Mouse (Mus musculus): ENCODE data around the gene Gfpt2.
"Not testable (repeated sequence)": the region's sequence is repeated elsewhere in the genome, so short reads cannot be mapped to it uniquely, and the experiment has no call there.

Gfpt2 gene

DNA sequence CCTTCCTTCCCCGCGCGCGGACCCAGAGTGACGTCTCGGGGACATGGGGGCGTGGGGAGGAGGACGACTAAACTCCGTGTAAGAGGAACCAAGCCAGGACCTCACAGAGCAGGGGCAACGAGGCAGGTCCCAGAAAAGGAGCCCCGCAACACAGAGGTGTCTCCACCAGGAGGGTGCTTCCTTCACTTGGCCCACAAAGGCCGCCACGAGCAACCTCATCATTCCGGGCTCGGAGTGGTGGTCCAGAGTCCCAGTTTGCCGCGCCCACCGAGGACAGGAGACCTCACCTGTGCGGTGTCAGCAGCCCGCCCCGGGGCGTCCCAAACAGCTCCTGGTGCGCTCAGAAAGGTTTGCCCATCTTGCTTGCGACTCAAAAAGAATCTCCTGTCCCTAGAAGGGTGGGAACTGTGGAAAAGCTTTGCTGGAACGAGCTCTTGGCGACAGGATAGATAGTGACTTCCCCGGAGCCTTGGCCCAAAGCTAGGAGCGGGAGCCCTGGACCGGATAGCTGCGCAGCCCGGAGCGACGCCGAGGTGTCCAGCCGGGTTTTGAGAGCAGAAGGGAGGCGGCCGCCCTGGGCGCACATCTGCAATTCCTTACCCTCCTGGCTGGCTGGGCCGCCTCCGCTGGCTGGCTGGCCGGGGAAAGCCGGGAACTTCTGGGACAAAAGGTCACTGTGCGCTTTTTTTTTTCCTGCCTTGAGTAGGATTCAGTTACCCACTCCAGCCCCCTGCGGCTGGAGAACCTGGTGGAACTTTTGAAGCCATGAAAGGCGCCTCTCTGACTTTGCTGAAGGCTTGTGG, 565 bp downstream of the Gfpt2 start:
- in situ Hi-C loops (cut with MseI, MboI), result no loop called here

DNA sequence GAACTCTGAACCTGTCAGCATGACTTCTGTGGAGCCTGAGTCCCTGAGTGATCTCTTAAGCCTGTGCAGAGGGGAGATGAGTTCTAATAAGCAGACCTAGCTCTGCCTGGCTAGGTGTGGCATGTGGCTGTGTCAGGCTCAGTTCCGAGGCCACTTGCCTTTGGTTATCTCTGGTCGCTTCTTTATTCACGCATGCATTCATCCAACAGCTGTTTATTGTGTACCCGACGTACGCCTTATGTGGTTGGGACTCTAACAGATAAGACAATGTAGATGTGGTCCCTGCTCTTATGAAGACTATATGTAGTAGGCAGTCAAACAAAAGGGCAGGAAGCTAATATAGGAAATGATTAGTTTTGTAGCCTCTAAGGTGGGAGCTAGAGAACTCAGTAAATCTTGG, 5.0 kb downstream of the Gfpt2 start:
- in situ Hi-C loops (cut with MseI, MboI), result no loop called here

DNA sequence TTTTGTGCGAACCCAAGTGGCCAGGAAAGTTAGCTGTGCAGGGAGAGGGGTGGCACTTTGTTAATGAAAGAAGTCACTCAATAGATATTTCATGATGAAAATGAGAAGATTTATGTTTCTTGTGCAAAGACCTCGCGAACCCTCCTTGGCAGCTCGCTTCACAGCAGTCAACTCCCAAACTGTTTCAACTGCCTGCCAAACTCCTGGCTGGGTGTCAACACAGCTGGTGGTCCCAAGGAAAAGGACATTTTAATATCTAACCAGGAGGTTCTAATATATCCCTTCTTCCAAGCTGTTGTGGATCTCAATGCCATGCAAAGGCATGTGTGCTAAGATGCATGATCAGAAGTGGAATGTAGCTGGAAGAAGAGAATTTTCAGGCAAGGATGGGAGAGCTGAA, 7.5 kb downstream of the Gfpt2 start:
- in situ Hi-C loops (cut with MseI, MboI), result no loop called here

DNA sequence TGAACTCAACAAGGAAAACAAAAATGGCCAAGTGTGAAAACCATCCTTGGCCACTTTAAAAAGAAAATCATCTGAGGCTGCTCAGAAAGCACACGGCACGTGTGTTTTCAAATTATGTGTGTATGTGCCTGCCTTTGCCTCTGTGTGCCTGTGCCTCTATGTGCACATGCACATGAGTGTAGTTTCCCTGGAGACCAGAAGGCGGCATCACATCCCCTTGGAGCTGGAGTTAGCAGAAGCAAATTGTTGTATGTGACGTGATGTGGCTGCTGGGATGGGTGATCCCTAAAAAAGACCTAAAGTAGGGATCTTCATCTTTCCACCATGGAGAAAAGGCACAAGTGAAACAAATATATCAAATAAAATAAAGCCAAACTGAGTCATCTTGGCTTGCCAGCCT, 9.8 kb downstream of the Gfpt2 start:
- in situ Hi-C loops (cut with MseI, MboI), result no loop called here

DNA sequence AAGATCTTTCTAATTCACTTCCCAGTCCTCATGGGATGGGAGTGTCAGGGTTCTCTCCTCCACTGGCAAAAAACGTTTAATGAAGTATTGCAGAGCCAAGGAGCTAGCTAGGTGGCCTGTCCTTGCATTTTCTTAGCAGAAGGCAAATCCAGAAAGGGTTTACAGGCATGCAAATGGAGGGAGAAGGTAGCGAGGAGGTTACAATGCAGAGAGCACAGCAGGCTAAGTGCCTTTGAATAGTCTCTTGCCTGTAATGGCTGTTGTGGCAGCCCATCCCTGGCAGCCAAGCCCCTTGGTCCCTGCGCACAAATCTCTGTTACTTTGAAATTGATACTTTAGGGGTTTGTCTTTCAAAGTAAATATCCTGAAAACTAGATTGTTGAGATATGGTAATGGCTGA, 12.2 kb downstream of the Gfpt2 start:
- in situ Hi-C loops (cut with MseI, MboI), result no loop called here

DNA sequence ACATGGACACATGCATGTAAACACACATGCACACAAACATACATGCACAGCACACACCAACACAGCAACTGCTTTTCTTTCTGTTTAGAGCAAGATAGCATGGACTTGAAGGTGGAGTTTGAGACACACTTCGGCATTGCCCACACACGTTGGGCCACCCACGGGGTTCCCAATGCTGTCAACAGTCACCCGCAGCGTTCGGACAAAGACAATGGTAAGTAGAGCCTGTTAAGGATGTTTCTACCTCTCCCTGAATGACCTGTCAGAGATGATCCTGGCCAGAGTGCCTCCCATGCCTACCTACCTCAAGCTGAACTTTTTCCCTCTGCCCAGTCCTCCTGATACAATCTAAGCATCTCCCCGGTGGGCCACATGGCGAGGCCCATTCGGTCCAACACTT, 15.0 kb downstream of the Gfpt2 start:
- in situ Hi-C loops (cut with MseI, MboI), result no loop called here

DNA sequence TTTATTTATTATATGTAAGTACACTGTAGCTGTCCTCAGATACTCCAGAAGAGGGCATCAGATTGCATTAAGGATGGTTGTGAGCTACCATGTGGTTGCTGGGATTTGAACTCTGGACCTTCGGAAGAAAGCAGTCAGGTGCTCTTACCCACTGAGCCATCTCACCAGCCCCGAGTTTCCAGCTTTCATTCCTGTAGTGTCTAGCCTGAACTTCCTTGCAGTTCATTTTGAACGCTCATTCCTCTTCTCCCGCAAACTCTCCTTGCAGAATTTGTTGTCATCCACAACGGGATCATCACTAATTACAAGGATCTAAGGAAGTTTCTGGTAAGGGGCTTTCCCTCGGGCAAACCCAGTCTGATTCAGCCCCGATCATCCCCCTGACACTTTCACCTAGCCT, 16.7 kb downstream of the Gfpt2 start:
- in situ Hi-C loops (cut with MseI, MboI), result not testable (repeated sequence)

DNA sequence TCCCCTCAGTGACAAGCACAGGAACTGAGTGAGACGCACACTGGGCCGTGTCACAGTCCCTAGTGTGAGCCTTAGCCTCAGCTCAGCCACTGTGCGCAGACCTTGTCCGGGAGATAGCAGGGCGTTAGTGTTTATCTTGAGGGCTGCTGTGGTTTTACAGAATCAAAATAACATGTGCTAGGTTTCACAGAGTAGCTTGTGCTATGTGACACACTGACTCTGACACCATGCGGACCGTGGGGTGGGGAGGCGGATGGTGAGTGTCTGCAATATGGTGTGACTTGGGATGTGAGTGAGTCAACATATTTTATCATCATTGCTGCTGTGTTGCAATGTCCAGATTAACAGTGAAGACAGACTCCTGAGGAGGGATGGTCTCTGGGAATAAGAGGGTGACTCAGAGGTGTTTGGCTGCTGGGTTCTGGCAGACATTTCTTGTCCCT, 17.1 kb downstream of the Gfpt2 start:
- in situ Hi-C loops (cut with MseI, MboI), result no loop called here

DNA sequence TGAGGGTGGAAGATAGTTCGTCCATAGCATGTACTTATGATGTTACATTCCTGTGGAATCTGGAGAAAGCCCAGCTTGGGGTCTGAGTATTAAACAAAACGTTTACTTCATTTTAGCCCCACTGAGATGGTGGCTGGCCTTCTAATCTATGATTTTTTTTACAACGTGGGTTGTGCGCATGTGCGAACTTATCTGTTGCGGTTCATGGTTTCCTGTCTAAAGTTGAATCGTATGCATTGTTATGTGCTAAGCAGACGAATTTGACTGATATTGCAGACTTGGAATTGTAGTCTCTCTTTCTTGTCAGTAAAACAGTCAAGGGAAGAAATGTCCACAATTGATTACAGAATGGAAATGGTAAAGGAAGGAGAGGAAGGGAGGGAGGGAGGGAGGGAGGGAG, 17.9 kb downstream of the Gfpt2 start:
- in situ Hi-C loops (cut with MseI, MboI), result no loop called here

DNA sequence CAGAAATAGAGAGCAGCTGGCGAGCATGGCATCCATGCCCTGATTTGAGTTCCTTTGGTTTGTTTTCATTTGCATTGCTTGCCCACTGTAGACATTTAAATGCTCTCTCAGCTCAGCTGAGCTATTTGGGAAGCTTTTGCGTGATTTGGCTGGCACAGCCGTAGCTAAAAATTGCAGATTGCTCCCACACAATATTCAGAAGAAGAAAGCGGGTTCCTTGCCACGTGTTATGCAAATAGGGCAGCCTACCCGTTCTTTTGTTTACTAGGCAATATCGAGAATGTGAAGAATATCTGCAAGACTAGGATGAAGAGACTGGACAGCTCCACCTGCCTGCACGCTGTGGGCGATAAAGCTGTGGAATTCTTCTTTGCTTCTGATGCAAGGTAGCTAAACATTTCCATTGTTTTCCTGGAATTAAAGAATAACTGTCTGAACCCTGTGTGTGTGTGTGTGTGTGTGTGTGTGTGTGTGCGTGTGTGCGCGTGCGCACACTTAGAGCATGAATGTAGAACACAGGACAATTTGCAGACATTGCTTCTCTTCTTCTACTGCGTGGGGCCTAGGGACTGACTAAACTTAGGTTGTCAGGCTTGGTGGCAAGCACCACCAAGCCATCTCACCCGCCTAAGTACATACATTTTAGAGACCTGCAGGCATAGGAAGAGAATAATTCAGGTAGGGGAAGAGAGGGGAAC, 25.0 kb downstream of the Gfpt2 start:
- in situ Hi-C loops (cut with MseI, MboI), result no loop called here

DNA sequence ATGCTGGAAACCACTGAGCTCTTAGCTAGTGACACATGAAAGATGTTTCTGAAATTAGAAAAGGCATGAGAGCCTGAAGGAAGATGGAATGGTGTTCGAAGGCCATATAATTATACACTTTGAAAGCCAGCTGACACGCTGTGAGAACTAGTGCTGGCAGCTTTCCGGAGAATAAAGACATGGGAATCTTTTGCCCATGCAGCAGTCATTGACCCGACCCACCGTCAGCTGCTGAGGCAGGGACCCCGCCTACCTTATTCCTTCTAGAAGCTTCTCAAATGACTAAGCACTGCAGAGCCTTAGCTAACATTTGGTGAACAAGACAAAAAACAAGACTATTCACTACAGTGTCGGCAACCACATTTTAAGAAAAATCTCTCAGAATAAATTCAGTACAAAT, 25.7 kb downstream of the Gfpt2 start:
- in situ Hi-C loops (cut with MseI, MboI), result no loop called here

DNA sequence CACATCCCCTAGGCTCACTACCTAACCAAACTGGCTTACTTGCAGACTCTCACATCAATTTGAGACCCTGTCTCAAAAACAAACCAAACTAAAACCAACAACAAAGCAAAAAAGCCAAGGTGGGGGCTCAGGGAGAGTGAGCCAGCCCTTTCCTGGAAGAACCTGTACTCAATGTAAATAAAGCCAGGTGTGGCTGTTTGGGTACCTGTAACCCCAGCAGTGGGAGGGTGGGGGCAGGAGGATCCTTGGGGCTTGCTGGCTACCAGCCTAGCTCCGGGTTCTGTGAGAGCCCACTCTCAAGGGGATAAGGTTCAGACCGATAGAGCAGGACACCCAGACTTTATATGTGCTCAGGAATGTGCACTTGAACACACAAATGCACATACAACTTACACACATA, 26.9 kb downstream of the Gfpt2 start:
- in situ Hi-C loops (cut with MseI, MboI), result no loop called here

DNA sequence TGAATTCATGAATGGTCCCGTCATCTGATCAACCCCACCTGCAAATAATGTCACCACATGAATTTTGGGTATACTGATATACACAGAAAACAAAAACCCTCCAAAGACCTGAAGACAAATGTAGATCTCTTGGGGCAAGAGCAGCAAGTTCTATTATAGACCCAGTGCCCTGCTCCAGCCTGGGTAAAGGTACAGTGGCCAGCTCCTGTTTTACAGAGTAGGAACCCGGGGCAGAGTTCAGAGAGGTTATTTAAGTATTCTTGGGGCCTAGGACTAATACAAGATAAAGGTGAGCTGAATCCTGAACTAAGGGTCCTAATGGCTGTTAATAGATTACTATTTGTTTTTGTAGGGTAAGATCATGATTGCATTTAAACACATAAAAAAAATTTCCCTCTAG, 27.6 kb downstream of the Gfpt2 start:
- in situ Hi-C loops (cut with MseI, MboI), result no loop called here

DNA sequence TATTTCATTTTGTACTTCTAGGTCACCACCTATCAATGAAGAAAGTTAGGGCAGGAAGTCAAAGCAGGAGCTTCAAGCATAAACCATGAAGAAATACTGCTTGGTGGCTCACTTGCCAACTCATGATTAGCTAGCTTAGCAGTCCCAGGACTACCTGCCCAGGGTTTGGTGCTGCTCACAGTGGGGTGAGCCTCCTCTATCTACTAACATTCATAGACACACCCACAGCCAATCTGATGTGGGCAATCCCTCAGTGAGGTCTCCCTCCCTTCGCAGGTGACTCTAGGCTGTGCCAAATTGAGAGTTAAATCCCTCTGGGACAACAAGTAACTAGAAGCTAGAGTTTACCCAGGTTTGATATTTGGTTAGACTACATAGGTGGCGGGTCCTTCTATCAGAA, 28.4 kb downstream of the Gfpt2 start:
- in situ Hi-C loops (cut with MseI, MboI), result no loop called here

DNA sequence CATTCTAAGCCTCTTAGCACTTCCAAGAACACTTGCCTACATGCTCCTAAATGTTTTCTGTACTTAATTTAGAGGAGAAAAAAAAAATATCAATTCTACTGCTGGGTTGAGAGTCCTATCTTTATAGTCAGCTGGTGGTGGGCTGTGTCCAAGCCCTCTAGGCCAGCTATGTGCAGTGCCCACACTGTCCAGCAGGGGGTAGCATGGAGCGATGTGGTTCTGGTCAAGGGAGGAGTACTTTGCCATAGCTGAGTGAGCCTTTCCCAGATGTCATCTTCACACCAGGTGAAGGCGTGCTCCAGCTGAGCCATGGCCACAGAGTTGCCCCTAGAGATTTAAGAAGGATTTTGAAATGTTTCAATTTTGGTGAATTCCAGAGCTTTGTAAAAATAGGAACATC, 30.9 kb downstream of the Gfpt2 start:
- in situ Hi-C loops (cut with MseI, MboI), result no loop called here

DNA sequence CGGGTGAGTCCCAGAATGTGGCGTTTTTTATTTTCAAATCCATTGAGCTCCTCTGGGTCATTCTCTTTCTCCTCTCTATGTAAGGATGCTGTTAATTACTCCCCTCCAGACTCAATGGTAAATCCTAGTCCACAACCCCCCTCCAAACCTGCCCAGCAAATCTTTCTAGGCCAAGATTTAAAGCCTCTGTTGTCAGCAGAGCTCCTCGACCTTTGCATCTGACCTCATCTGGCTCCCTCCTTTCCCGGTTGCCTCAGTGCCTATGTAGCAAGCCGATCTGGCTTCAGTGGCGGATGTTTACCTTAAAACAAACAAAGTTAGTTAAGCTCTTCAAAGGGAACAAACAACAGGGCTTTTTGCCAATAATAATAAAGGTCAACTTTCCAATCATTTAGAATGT, 33.3 kb downstream of the Gfpt2 start:
- in situ Hi-C loops (cut with MseI, MboI), result no loop called here

DNA sequence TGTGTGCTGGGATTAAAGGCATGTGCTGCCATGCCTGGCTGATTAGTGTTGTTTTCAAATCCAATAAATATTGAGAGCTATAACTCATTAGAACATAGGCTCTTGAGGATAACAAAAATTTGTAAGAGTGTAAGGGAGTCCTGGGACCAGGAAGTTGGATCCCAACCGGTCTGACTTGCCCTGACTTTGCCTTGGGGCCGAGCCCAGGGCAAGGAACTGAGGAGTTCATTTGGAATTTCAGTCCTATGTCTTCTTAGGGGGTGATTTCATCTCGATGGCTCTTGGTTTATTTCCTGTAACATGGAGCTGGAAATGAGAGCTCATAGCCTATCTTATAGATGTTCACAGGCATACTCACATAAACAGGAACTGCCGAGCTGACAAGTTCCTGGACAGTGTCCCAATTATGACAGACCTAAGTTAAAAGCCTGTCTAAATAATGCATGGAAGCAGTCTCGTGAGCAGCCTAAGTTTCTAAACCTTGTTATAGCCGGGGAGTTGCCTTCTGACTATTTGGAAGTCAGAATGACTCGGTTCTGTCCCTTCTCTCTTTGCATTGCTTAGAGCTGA, 35.3 kb downstream of the Gfpt2 start:
- in situ Hi-C loops (cut with MseI, MboI), result no loop called here

DNA sequence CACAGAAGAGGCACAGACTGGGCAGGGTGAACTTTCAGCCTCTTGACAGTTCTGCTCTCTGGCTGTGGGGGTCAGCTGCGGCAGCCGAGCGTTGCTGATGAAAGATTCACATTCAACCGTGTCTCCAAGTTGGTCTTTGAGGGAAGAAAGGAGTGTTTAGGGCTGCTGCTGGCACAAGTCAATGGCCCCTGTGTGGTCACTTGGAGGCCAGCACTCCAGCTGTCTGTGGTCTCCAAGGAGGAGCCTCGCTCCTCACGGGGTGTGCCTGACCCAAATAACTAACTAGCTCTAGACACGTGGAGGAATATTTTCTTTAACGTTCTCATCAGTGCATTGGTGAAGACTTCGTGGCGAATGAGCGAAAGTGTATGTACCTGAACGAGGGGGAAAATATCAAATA, 38.0 kb downstream of the Gfpt2 start:
- in situ Hi-C loops (cut with MseI, MboI), result no loop called here

DNA sequence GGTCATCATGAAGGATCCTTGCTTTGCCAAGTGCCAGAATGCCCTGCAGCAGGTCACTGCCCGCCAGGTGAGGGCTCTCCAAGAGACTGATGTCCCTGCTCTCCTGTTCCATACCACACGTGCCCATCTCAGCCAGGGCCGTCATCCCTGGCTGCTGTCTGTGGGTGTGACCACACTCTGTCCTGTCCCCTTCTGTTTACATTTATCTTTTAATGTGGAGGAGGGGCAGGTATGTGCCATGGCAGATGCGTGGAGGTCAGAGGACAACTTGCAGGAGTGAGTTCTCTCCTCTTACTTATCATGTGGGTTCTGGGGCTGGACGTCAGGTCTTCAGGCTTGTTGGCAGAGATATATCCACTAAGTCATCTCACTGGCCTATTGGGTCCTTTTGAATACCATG, 39.0 kb downstream of the Gfpt2 start:
- in situ Hi-C loops (cut with MseI, MboI), result no loop called here

DNA sequence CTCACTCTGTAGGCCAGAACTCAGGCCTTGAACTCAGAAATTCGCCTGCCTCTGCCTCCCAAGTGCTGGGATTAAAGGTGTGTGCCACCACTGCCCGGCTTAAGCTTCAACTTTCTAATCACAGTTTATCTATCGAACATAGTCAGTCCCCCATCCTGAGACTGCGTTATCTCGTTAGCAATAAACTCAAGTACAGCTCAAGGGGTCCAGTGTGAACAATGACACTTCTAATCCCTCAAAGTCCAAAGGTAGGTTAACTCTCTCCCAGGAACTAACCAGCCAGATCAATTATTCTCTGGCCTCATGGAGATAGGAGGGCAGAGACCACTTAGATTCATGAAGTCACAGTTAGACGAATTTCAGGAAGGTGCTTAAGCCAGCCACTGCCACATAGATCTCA, 40.3 kb downstream of the Gfpt2 start:
- in situ Hi-C loops (cut with MseI, MboI), result no loop called here

DNA sequence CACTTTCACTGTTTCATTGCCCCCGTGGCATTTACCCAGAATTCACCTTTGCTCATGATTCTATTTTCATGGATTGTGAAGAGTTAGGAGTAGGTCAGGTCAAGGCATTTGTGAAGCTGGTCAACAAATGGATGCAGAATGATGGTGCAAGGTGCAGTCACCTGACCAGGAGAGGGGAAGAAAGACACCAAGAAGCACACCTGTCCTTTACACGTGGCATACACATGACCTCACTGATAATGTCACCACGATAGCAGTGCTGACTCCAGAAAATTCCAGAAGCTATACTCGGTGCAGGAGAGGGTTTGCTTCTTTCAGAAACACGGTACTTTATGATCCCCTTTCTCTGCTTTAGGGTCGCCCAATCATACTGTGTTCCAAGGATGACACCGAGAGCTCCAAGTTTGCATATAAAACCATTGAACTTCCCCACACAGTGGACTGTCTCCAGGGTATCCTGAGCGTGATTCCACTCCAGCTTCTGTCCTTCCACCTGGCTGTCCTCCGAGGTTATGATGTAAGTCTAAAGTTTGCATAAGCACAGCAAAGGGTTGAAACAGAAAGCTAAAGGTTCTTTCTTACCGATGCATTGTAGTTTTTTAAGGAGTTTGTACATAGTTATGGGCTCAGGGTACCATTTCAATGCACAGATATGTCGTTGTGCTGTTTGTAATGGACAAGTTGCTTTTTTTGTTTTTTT, 41.4 kb downstream of the Gfpt2 start:
- in situ Hi-C loops (cut with MseI, MboI), result no loop called here

DNA sequence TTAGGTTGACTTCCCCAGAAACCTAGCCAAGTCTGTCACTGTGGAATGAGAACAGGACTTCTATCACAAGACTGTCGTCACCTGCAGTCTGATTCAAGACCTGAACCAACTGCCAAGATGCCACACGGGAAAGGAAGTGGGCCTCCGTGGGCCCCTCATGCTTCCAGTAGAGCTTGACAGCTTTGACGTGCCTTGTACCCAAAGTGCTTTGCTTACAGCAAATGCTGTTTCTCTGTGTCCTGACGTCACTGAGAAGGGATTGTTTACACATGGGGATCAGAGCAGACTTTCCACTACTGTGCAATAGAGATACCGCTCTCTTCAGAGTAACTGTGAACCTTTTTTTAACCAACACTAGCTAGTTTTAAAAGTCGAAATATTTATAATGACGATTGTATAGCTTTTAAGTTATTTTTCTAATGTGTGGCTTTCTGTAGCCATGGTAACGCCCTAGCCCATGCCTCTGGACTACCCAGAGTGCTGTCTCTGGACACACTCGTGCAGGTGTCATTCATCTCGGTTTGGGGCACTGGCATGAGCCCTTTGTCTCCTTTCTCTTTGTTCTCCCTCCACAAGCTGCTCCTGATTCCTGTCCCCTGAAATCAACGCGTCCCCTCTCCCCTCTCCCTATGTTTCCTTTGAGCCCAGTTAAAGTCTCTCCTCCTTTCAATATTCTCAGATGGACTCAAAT, 43.9 kb downstream of the Gfpt2 start:
- in situ Hi-C loops (cut with MseI, MboI), result no loop called here
